Mouse (Mus musculus): Measurements from ENCODE around the gene Atp5s. TPM values are rescaled to one million over a fixed set of nuclear protein-coding genes. Genes with fewer than 3 reads are reported as not detected.

The Atp5s gene
- polyA plus RNA-seq, 1 experiment from 2014 or later, result 28.8 TPM

GRCm38 (mm10) chr12:69693471-69693870 lies 31.3 kb upstream of the Atp5s start:
- Histone ChIP-seq H3K4me1 (replicated peaks) (peaks cover under 1% of the 10 kb centered on the region; the same call in 1 of the 2 replicates), H3K9me3 (replicated peaks) (no peaks in the 10 kb centered on the region), H3K27me3 (no peaks in the 10 kb centered on the region), H3K4me3 (no peak overlapping the region), H3K27ac (no peak overlapping the region), H3K4me2 (no peak overlapping the region), H3K36me3 (no peaks in the 10 kb centered on the region), H3K9ac (no peak overlapping the region)
- WGBS, result 85% methylated on average over 17 of the region's 17 CpGs
- no peak for ATAC-seq (replicated peaks; ENCODE audit: insufficient number of reproducible peaks, insufficient read depth, low FRiP score, low read depth)

- Histone ChIP-seq H3K27ac (no peak overlapping the region), H3K36me3 (no peaks in the 10 kb centered on the region), H3K9ac (no peak overlapping the region), H3K4me3 (no peak overlapping the region), H3K4me1 (replicated peaks) (no peaks in the 10 kb centered on the region), H3K4me2 (no peak overlapping the region), H3K27me3 (no peaks in the 10 kb centered on the region), H3K9me3 (replicated peaks) (no peaks in the 10 kb centered on the region)
- no peak for ATAC-seq (replicated peaks; ENCODE audit: insufficient number of reproducible peaks, insufficient read depth, low FRiP score, low read depth)
- WGBS, result 73% methylated on average over 5 of the region's 5 CpGs
These were observed 28.0 kb upstream of the Atp5s start for GRCm38 (mm10) chr12:69696746-69697145.

GRCm38 (mm10) chr12:69698352-69698751 lies 26.4 kb upstream of the Atp5s start:
- H3K27me3 ChIP-seq, result no peaks in the 10 kb centered on the region
- no peaks in the 10 kb centered on the region for H3K9me3 ChIP-seq (replicated peaks)
- no peak overlapping the region for H3K27ac ChIP-seq
- no peaks in the 10 kb centered on the region for H3K4me1 ChIP-seq (replicated peaks)
- ATAC-seq (replicated peaks; ENCODE audit: insufficient number of reproducible peaks, insufficient read depth, low FRiP score, low read depth), result no peak
- no peak overlapping the region for H3K4me2 ChIP-seq
- no peak overlapping the region for H3K4me3 ChIP-seq
- WGBS, result 74% methylated on average over 6 of the region's 6 CpGs
- H3K36me3 ChIP-seq, result no peaks in the 10 kb centered on the region
- H3K9ac ChIP-seq, result no peak overlapping the region

- no peaks in the 10 kb centered on the region for H3K36me3 ChIP-seq
- H3K4me2 ChIP-seq, result no peak overlapping the region
- no peak overlapping the region for H3K9ac ChIP-seq
- H3K27me3 ChIP-seq, result no peaks in the 10 kb centered on the region
- 67% methylated on average over 11 of the region's 11 CpGs for WGBS
- H3K4me3 ChIP-seq, result no peak overlapping the region
- no peak for ATAC-seq (replicated peaks; ENCODE audit: insufficient number of reproducible peaks, insufficient read depth, low FRiP score, low read depth)
- H3K27ac ChIP-seq, result no peak overlapping the region
- H3K4me1 ChIP-seq (replicated peaks), result peaks cover 4% of the 10 kb centered on the region; the same call in 1 of the 2 replicates
- H3K9me3 ChIP-seq (replicated peaks), result no peaks in the 10 kb centered on the region
These were observed 19.8 kb upstream of the Atp5s start for GRCm38 (mm10) chr12:69704799-69705458.

GRCm38 (mm10) chr12:69713628-69714027 lies 11.1 kb upstream of the Atp5s start:
- H3K9me3 ChIP-seq (replicated peaks), result no peaks in the 10 kb centered on the region
- no peak overlapping the region for H3K4me2 ChIP-seq
- no peaks in the 10 kb centered on the region for H3K27me3 ChIP-seq
- H3K36me3 ChIP-seq, result peaks cover 5% of the 10 kb centered on the region; the same call in 1 of the 2 replicates
- H3K27ac ChIP-seq, result no peak overlapping the region
- no peak overlapping the region for H3K4me3 ChIP-seq
- ATAC-seq (replicated peaks; ENCODE audit: insufficient number of reproducible peaks, insufficient read depth, low FRiP score, low read depth), result no peak
- H3K4me1 ChIP-seq (replicated peaks), result no peaks in the 10 kb centered on the region
- no peak overlapping the region for H3K9ac ChIP-seq

GRCm38 (mm10) chr12:69722857-69723256 lies 1.9 kb upstream of the Atp5s start:
- 88% methylated on average over 3 of the region's 3 CpGs for WGBS
- no peak overlapping the region for H3K4me2 ChIP-seq
- no peaks in the 10 kb centered on the region for H3K27me3 ChIP-seq
- no peak for ATAC-seq (replicated peaks; ENCODE audit: insufficient number of reproducible peaks, insufficient read depth, low FRiP score, low read depth)
- peaks cover 21% of the 10 kb centered on the region for H3K36me3 ChIP-seq
- H3K4me1 ChIP-seq (replicated peaks), result peaks cover 18% of the 10 kb centered on the region
- 0 out of 2 replicates have a peak, but pooled peaks cover 5% of the 10 kb centered on the region for H3K9me3 ChIP-seq (replicated peaks)
- H3K9ac ChIP-seq, result no peak overlapping the region
- H3K27ac ChIP-seq, result no peak overlapping the region
- H3K4me3 ChIP-seq, result no peak overlapping the region

- H3K27me3 ChIP-seq, result no peaks in the 10 kb centered on the region
- 55% methylated on average over 2 of the region's 2 CpGs for WGBS
- peak overlapping the region; percentile 91; the same call in 1 of the 2 replicates for H3K4me2 ChIP-seq
- no peak overlapping the region for H3K27ac ChIP-seq
- peaks cover 18% of the 10 kb centered on the region for H3K4me1 ChIP-seq (replicated peaks)
- H3K36me3 ChIP-seq, result peaks cover 16% of the 10 kb centered on the region
- ATAC-seq (replicated peaks; ENCODE audit: insufficient number of reproducible peaks, insufficient read depth, low FRiP score, low read depth), result no peak
- H3K4me3 ChIP-seq, result peak overlapping the region; percentile 80; the same call in 1 of the 2 replicates
- H3K9ac ChIP-seq, result no peak overlapping the region
- H3K9me3 ChIP-seq (replicated peaks), result 0 out of 2 replicates have a peak, but pooled peaks cover 5% of the 10 kb centered on the region
These were observed 1.4 kb upstream of the Atp5s start for GRCm38 (mm10) chr12:69723376-69723775.

GRCm38 (mm10) chr12:69724018-69724710 lies 586 bp upstream of the Atp5s start:
- Histone ChIP-seq H3K9ac (peak overlapping the region; percentile 64), H3K27me3 (no peaks in the 10 kb centered on the region), H3K4me3 (peak overlapping the region; percentile 80), H3K4me2 (peak overlapping the region; percentile 91), H3K4me1 (replicated peaks) (peaks cover 18% of the 10 kb centered on the region), H3K9me3 (replicated peaks) (0 out of 2 replicates have a peak, but pooled peaks cover 5% of the 10 kb centered on the region), H3K27ac (peak overlapping the region; percentile 93), H3K36me3 (peaks cover 12% of the 10 kb centered on the region)
- WGBS, result 2% methylated on average over 24 of the region's 24 CpGs
- ATAC-seq (replicated peaks; ENCODE audit: insufficient number of reproducible peaks, insufficient read depth, low FRiP score, low read depth), result no peak

GRCm38 (mm10) chr12:69729246-69729645 lies 4.5 kb downstream of the Atp5s start:
- WGBS, result 77% methylated on average over 1 of the region's 1 CpGs
- H3K4me3 ChIP-seq, result no peak overlapping the region
- no peaks in the 10 kb centered on the region for H3K9me3 ChIP-seq (replicated peaks)
- H3K4me1 ChIP-seq (replicated peaks), result peaks cover 12% of the 10 kb centered on the region
- no peaks in the 10 kb centered on the region for H3K27me3 ChIP-seq
- no peak for ATAC-seq (replicated peaks; ENCODE audit: insufficient number of reproducible peaks, insufficient read depth, low FRiP score, low read depth)
- no peak overlapping the region for H3K27ac ChIP-seq
- no peak overlapping the region for H3K4me2 ChIP-seq
- no peaks in the 10 kb centered on the region for H3K36me3 ChIP-seq
- no peak overlapping the region for H3K9ac ChIP-seq

- ATAC-seq (replicated peaks; ENCODE audit: insufficient number of reproducible peaks, insufficient read depth, low FRiP score, low read depth), result no peak
- no peak overlapping the region for H3K4me3 ChIP-seq
- H3K9me3 ChIP-seq (replicated peaks), result no peaks in the 10 kb centered on the region
- no peaks in the 10 kb centered on the region for H3K27me3 ChIP-seq
- no peak overlapping the region for H3K4me2 ChIP-seq
- H3K9ac ChIP-seq, result no peak overlapping the region
- no peaks in the 10 kb centered on the region for H3K36me3 ChIP-seq
- H3K27ac ChIP-seq, result no peak overlapping the region
- 81% methylated on average over 1 of the region's 1 CpGs for WGBS
- H3K4me1 ChIP-seq (replicated peaks), result peaks cover 10% of the 10 kb centered on the region; the same call in 1 of the 2 replicates
These were observed 5.6 kb downstream of the Atp5s start for GRCm38 (mm10) chr12:69730306-69730705.

- Histone ChIP-seq H3K36me3 (no peaks in the 10 kb centered on the region), H3K27ac (no peak overlapping the region), H3K4me3 (no peak overlapping the region), H3K27me3 (no peaks in the 10 kb centered on the region), H3K4me1 (replicated peaks) (0 out of 2 replicates have a peak, but pooled peaks cover 3% of the 10 kb centered on the region), H3K9me3 (replicated peaks) (no peaks in the 10 kb centered on the region), H3K9ac (no peak overlapping the region), H3K4me2 (no peak overlapping the region)
- no peak for ATAC-seq (replicated peaks; ENCODE audit: insufficient number of reproducible peaks, insufficient read depth, low FRiP score, low read depth)
- WGBS, result 51% methylated on average over 5 of the region's 5 CpGs
These were observed 7.5 kb downstream of the Atp5s start for GRCm38 (mm10) chr12:69732221-69732620.

Measured in heart, embryonic 15.5 days (tissue).